Mouse (Mus musculus) megakaryocyte, embryonic 14.5 days (primary cell): ENCODE results near the gene Cdk5rap2.

ENCODE experiments used
- FLI1 ChIP-seq: IDR thresholded peaks from 2 replicates; pipeline ENCODE4 v1.6.1; 2012; ENCODE audit warnings: low read length, inconsistent platforms, mixed read lengths
- GATA1 ChIP-seq: IDR thresholded peaks from 3 replicates; pipeline ENCODE4 v1.6.1; 2012; ENCODE audit warnings: mixed read lengths, low read length, inconsistent platforms, borderline replicate concordance

DNA sequence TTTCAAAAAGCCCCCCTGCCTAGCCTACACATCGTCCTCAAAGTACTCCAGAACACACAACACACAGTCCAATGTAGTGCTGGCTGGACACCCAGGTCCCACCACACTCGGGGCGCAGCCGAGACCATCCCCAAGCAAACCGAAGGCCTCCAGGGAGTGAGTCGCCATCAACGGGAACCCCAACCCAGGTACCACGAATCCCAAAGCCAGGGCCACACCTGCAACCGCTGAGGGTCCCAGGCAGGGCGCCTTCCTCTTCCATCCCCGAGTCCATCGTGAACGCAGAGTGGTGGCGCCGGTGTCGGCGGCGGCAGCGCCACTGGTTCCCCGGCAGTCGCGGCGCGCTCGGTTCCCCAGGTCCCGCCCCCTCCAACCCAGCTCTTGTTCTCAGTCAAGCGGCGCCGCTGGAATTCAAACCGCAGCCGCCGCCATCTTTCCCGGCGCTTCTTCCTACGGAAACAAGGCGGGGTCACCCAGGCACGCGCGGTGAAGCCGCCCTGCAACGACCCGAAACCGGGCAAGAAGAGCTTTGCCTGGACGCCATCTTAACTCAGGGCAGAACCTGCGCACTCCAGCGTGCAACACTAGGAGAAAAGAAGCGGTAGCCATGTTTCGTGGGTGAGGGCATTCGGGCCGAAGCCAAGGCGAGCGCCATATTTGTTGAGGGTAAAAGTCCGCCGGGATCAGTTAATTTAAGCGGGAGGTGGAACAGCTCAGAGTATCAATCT lies at the start of gene Cdk5rap2:
- TF ChIP-seq GATA1, result no peak
- no peak for TF ChIP-seq FLI1
